Mouse (Mus musculus): ENCODE results near the gene Wipf1. TPM values are rescaled to one million over a fixed set of nuclear protein-coding genes. Genes with fewer than 3 reads are reported as not detected.

The Wipf1 gene
- polyA plus RNA-seq, 1 experiment from 2014 or later = 2.9 TPM

DNA sequence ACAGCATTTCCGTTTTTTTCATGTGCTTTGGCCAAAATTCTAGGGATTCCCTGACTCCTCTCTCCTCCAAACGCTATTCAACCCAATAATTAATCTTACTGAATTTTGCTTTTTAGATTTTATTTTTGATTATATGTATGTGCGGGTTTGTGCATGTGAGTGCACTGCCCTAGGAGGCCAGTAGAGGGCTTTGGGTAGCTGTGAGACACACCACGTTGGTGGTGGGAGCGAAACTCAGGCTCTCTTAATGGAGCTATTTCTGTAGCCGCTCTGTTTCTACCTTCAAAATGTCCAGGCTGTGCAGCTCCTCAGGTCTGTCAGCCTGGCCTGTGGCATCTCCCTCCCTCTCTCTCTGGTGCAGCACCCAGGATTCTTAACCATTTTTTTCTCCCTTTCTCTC, 50.7 kb downstream of the Wipf1 start:
- WGBS = 92% methylated on average over 6 of the region's 6 CpGs
- Histone ChIP-seq H3K27me3 (no peaks in the 10 kb centered on the region), H3K9me3 (no peaks in the 10 kb centered on the region), H3K4me2 (no peak overlapping the region), H3K27ac (replicated peaks) (no peak overlapping the region), H3K36me3 (no peaks in the 10 kb centered on the region), H3K4me1 (replicated peaks) (no peaks in the 10 kb centered on the region), H3K9ac (no peak overlapping the region), H3K4me3 (no peak overlapping the region)
- ATAC-seq (ENCODE audit: low FRiP score, low read depth) = no peak

DNA sequence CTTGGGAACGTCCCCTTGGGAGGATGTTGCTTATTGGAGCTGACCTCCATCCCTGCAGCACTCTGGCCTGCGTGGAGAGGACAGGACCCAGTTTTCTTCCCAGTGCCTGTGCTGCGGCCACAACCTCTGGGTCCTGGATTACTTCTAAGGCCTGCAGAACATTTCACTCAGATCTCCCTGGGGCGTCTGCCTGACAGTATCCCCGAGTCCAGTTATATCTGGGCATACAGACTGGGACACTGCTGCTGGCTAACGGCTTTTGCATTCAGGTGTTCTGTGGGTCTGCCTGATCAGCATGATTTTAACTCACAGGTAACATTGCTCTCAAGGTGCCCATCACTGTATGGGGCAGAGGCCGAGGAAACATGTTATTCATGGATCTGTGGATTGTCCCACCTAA, 52.0 kb downstream of the Wipf1 start:
- Histone ChIP-seq H3K9me3 (no peaks in the 10 kb centered on the region), H3K4me1 (replicated peaks) (no peaks in the 10 kb centered on the region), H3K4me3 (no peak overlapping the region), H3K27me3 (no peaks in the 10 kb centered on the region), H3K36me3 (no peaks in the 10 kb centered on the region), H3K27ac (replicated peaks) (no peak overlapping the region), H3K4me2 (no peak overlapping the region), H3K9ac (no peak overlapping the region)
- WGBS = 84% methylated on average over 7 of the region's 7 CpGs
- no peak for ATAC-seq (ENCODE audit: low FRiP score, low read depth)

DNA sequence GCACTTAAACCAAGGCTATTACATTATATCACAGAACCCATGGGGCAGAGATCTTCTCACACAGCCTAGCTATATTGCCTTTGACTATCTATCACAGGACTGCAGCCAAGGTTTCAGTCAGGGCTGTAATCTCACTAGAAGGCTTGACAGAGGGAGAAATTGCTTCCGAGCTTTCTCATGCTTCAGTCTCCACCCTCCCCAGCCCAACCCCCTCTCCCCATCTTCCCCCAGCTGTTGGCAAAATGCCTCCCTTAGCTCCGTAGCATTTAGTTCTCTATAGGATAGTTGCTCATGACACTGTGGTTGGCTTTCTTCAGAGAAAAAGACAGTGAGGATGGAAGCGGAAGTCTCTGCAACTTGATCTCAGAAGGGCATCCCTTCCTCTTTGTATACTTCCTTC, 54.0 kb downstream of the Wipf1 start:
- H3K27me3 ChIP-seq = no peaks in the 10 kb centered on the region
- H3K9ac ChIP-seq = no peak overlapping the region
- ATAC-seq (ENCODE audit: low FRiP score, low read depth) = no peak
- H3K9me3 ChIP-seq = no peaks in the 10 kb centered on the region
- H3K27ac ChIP-seq (replicated peaks) = no peak overlapping the region
- no peaks in the 10 kb centered on the region for H3K4me1 ChIP-seq (replicated peaks)
- no peak overlapping the region for H3K4me2 ChIP-seq
- no peaks in the 10 kb centered on the region for H3K36me3 ChIP-seq
- no peak overlapping the region for H3K4me3 ChIP-seq
- 55% methylated on average over 3 of the region's 3 CpGs for WGBS

DNA sequence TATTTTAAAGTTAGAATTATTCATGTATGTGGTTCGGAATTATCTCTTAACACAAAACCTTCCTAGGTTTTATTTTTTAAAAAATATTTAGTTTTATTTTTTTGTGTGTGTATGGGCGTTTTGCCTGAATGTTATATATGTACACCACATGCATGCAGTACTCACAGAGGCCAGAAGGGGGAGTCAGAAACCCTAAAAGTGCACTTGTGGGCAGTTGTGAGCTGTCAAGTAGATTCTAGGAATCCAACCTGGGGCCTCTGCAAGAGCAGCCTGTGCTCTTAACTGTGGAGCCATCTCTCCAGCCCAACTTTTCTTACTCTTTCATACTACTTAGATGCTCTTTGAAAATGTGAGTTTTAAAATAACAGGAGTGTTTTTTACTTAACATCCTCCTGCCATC, 57.4 kb downstream of the Wipf1 start:
- H3K27me3 ChIP-seq = no peaks in the 10 kb centered on the region
- 93% methylated on average over 2 of the region's 2 CpGs for WGBS
- no peak overlapping the region for H3K9ac ChIP-seq
- ATAC-seq (ENCODE audit: low FRiP score, low read depth) = no peak
- H3K4me1 ChIP-seq (replicated peaks) = no peaks in the 10 kb centered on the region
- no peaks in the 10 kb centered on the region for H3K9me3 ChIP-seq
- H3K27ac ChIP-seq (replicated peaks) = no peak overlapping the region
- no peak overlapping the region for H3K4me2 ChIP-seq
- no peak overlapping the region for H3K4me3 ChIP-seq
- H3K36me3 ChIP-seq = no peaks in the 10 kb centered on the region

DNA sequence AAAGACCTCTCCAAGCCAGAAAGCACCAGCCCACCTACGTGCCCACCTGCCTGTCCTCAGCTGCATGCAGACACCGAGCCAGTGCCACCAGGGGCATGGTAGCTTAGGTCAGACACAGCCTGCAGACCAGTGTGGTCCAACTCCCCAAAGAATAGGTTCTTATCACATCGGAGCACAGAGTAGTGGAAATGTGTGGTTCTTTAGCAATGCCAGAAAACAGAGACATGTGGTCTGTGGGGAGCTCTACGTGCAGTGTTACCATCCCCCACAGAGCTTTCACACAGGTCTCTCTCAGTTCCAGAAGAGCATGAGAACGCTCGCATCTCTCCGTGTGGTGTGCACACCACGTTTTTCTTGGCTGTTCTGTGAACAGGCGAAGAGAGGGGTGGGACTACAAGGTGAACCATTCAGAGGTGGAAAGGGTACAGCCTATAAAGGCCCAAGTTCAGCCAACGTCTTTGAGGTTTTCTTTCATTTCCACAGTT, 59.3 kb downstream of the Wipf1 start:
- ATAC-seq (ENCODE audit: low FRiP score, low read depth) = no peak
- H3K9me3 ChIP-seq = no peaks in the 10 kb centered on the region
- H3K4me3 ChIP-seq = no peak overlapping the region
- H3K36me3 ChIP-seq = no peaks in the 10 kb centered on the region
- no peaks in the 10 kb centered on the region for H3K4me1 ChIP-seq (replicated peaks)
- no peak overlapping the region for H3K4me2 ChIP-seq
- WGBS = 79% methylated on average over 10 of the region's 10 CpGs
- H3K9ac ChIP-seq = no peak overlapping the region
- H3K27me3 ChIP-seq = no peaks in the 10 kb centered on the region
- no peak overlapping the region for H3K27ac ChIP-seq (replicated peaks)

DNA sequence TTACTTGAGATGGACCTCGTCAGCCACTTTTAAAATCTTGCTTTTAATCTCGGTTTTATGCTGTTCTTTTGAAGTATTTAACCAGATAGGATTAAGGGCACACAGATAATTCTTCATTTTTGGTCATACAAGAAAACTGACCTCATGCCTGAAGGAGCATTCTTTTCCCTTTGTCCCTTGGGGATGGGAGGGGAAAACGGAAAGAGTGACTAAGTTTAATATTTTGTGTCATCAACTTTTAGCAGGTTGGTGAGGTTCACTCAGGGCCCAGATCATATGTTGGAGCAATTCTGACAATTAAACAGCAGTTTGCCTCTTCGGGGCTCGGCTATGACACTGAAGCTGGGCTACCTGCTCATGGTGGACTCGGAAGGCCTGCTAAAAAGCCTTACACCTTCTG, 60.0 kb downstream of the Wipf1 start:
- no peak overlapping the region for H3K9ac ChIP-seq
- no peak overlapping the region for H3K27ac ChIP-seq (replicated peaks)
- no peak overlapping the region for H3K4me3 ChIP-seq
- no peak for ATAC-seq (ENCODE audit: low FRiP score, low read depth)
- 93% methylated on average over 6 of the region's 6 CpGs for WGBS
- no peaks in the 10 kb centered on the region for H3K27me3 ChIP-seq
- H3K4me1 ChIP-seq (replicated peaks) = no peaks in the 10 kb centered on the region
- no peaks in the 10 kb centered on the region for H3K9me3 ChIP-seq
- H3K4me2 ChIP-seq = no peak overlapping the region
- H3K36me3 ChIP-seq = no peaks in the 10 kb centered on the region

DNA sequence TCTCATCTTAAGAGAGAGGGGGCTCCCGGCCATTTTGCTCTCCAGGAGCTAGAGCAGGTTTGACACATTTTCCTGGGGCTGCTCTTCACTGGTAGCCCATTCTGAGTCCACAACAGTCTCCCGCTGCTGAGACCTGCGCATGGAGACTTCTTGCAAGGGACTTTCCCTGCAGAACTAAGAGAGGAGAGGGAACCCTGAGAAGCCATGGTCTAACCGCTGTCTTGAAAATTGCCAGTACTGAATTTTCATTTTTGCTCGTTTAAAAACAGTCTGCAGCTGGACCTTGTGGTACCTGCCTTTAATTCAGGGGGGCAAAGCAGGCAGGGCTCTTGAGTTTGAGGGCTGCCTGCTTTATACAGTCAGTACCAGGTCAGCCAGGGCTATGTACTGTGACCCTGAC, 60.5 kb downstream of the Wipf1 start:
- H3K4me3 ChIP-seq = no peak overlapping the region
- H3K36me3 ChIP-seq = no peaks in the 10 kb centered on the region
- whole genome bisulfite sequencing = 94% methylated on average over 5 of the region's 5 CpGs
- no peak overlapping the region for H3K27ac ChIP-seq (replicated peaks)
- no peak overlapping the region for H3K4me2 ChIP-seq
- ATAC-seq (ENCODE audit: low FRiP score, low read depth) = no peak
- H3K9me3 ChIP-seq = no peaks in the 10 kb centered on the region
- H3K27me3 ChIP-seq = no peaks in the 10 kb centered on the region
- no peak overlapping the region for H3K9ac ChIP-seq
- no peaks in the 10 kb centered on the region for H3K4me1 ChIP-seq (replicated peaks)

DNA sequence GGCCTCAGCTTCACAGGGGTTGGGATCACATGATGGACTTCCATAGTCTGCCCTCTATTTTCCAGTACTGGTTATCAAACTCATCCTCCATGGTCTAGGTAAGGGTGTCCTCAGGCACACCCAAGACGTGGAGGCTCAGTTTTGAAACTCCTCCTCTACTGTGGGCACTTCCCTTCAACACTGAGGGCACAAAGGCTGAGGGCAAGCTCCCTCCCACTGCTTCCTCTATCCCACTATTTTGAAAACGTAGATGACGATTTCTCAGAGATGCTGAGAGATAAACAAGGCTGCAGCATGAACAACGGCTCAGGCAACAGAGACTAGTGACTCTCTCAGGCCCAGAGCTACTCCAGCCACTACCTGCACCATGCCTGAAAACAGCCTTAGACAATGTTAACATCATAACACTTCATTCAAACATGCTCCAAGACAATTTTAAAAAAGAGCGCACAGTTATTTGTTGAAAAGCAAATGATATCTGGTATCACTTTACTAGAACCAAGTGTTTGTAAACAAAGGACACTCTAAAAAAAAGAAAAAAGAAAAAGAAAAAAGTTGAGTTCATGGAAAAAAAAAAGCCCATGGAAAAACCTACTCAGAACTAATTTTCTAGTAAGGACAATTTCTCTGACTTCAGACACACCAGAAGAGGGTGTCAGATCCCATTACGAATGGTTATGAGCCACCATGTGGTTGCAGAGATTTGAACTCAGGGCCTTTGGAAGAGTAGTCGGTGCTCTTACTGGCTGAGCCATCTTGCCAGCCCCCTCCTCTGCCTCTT, 62.3 kb downstream of the Wipf1 start:
- H3K4me3 ChIP-seq = no peak overlapping the region
- no peak overlapping the region for H3K27ac ChIP-seq (replicated peaks)
- H3K9me3 ChIP-seq = no peaks in the 10 kb centered on the region
- no peak for ATAC-seq (ENCODE audit: low FRiP score, low read depth)
- no peaks in the 10 kb centered on the region for H3K36me3 ChIP-seq
- no peaks in the 10 kb centered on the region for H3K4me1 ChIP-seq (replicated peaks)
- H3K4me2 ChIP-seq = no peak overlapping the region
- WGBS = 88% methylated on average over 7 of the region's 7 CpGs
- no peaks in the 10 kb centered on the region for H3K27me3 ChIP-seq
- no peak overlapping the region for H3K9ac ChIP-seq

DNA sequence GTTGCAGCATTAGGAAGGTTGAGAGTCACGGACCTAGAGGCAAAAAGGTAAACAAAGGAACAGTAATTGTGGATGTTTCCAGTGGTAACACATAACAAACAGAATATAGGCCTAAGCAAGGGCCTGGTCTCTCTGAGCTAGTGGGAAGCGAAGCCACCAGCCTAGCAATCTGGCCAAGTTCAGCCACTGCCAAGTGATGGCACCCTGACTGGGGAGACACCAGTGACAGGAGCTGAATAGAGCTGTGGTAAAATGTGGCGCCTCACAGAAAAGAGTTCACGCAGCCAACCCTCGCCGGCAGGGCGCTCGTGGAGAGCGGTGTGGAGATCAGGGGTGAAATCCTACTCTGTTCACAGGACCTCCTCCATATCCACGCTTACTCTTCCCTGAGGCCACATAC, 63.1 kb downstream of the Wipf1 start:
- H3K36me3 ChIP-seq = no peaks in the 10 kb centered on the region
- 93% methylated on average over 10 of the region's 10 CpGs for WGBS
- no peak for ATAC-seq (ENCODE audit: low FRiP score, low read depth)
- no peaks in the 10 kb centered on the region for H3K9me3 ChIP-seq
- H3K9ac ChIP-seq = no peak overlapping the region
- H3K27me3 ChIP-seq = no peaks in the 10 kb centered on the region
- H3K4me3 ChIP-seq = no peak overlapping the region
- no peak overlapping the region for H3K4me2 ChIP-seq
- H3K27ac ChIP-seq (replicated peaks) = no peak overlapping the region
- no peaks in the 10 kb centered on the region for H3K4me1 ChIP-seq (replicated peaks)

DNA sequence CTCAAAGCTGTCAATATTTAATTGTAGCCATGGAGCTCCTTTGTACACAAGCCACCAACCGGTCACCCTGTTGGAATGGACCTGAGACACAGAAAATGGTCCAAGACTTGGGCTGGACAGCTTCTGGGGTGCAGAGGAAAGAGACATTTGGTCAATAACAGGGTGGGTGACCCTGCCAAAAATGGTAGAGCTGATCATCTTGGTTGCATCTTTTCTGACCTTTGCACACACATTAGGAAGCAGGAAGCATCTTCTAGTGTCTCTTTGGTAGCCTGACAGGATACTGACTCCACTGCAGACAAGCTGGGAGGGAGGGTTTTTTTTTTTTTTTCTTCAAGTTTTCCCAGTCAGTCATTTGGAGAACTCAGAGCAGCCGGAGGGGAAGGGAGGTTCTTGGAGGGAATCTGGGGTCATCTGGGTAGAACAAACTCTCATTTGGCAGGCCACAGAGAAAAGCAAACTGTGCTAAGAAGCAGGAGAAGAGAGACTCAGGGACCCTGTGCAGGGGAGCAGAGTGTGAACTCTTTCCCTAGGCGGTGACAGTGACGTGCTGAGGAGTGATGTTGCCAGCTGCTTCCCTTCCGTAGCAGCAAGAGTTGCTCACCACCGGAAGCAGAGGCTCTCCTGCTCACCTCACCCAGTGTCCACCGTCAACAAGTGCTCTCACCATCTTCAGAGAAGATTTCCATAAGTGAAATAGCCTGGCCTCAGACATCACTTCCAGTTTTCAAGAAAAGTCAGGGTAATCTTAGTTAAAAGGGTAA, 65.9 kb downstream of the Wipf1 start:
- ATAC-seq (ENCODE audit: low FRiP score, low read depth) = no peak
- Histone ChIP-seq H3K4me1 (replicated peaks) (no peaks in the 10 kb centered on the region), H3K27me3 (no peaks in the 10 kb centered on the region), H3K27ac (replicated peaks) (no peak overlapping the region), H3K4me2 (no peak overlapping the region), H3K9ac (no peak overlapping the region), H3K9me3 (no peaks in the 10 kb centered on the region), H3K4me3 (no peak overlapping the region), H3K36me3 (no peaks in the 10 kb centered on the region)
- WGBS = 69% methylated on average over 7 of the region's 7 CpGs

DNA sequence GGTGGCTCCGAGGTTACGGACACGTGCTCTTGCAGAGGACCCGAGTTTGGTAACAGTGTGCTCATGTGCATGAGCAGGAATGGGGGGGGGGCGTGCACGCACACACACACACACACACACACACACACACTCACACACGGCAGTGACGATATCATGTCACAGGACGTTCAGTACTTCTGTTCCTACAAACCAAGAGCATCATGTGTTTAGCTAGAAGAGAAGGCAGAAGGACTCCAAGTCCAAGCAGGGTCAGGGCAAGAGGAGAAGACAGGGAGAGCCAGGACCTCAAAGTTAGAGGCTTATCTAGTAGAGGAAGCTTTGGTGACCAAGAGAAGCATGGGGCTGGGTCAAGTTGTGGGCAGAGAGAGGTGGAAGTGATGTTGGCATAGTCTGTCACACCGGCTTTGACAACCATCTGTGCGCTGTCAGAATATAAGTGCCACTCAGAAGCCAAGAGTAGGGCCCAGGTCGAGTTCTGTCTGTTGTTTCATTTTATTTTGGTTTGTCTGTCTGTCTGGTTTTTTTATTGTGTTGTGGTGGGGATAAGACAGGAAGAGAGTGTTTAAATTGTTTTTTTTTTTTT, 66.7 kb downstream of the Wipf1 start:
- no peak overlapping the region for H3K4me2 ChIP-seq
- no peaks in the 10 kb centered on the region for H3K4me1 ChIP-seq (replicated peaks)
- no peaks in the 10 kb centered on the region for H3K9me3 ChIP-seq
- no peak overlapping the region for H3K4me3 ChIP-seq
- WGBS = 94% methylated on average over 12 of the region's 12 CpGs
- H3K9ac ChIP-seq = no peak overlapping the region
- H3K27ac ChIP-seq (replicated peaks) = no peak overlapping the region
- no peaks in the 10 kb centered on the region for H3K36me3 ChIP-seq
- no peak for ATAC-seq (ENCODE audit: low FRiP score, low read depth)
- H3K27me3 ChIP-seq = no peaks in the 10 kb centered on the region

DNA sequence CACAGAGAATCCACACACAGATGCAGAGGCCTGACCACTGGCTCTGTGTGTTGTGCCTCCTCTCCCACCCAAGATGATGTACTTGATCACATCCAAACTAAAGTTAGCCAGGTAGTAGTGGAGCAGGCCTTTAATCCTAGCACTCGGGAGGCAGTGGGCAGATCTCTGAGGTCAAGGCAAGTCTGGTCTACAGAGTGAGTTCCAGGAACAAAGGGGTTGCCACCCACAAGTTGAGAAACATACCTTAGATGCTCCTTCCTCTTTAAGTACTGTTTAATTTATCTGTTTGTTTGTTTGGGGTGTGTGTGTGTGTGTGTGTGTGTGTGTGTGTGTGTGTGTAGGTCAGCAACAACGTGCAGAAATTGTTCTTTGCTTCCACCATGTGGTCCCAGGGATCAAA, 67.3 kb downstream of the Wipf1 start:
- Histone ChIP-seq H3K36me3 (no peaks in the 10 kb centered on the region), H3K9me3 (no peaks in the 10 kb centered on the region), H3K27ac (replicated peaks) (no peak overlapping the region), H3K4me1 (replicated peaks) (no peaks in the 10 kb centered on the region), H3K4me2 (no peak overlapping the region), H3K4me3 (no peak overlapping the region), H3K9ac (no peak overlapping the region), H3K27me3 (no peaks in the 10 kb centered on the region)
- no peak for ATAC-seq (ENCODE audit: low FRiP score, low read depth)
- WGBS = 90% methylated on average over 2 of the region's 2 CpGs
